Mouse (Mus musculus): ENCODE data around the gene Mrpl41. TPM values are rescaled to one million over a fixed set of nuclear protein-coding genes. Genes with fewer than 3 reads are reported as not detected.
"Not testable (repeated sequence)": the region's sequence is repeated elsewhere in the genome, so short reads cannot be mapped to it uniquely, and the experiment has no call there.

The Mrpl41 gene
- polyA plus RNA-seq, 1 experiment: 137 TPM

DNA sequence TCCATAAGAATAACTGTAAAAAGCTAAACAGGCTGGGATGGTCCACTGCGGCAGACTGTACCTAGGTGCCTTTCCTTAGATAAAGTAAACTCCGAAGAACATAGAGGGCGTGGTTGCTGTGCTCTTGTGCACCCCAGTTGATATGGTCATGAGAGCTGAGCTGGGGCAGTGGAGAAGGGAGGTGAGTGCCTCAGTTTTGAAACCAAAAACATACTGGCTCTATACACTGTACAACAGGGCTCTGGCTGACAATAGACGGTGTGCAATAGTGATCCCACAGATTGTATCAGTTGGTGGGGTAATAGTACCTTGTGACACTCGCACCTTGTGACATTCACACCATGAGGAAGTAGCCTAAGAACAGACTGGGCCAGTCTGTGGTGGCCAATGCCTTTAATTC is 2.1 kb upstream of the Mrpl41 start:
- no peak overlapping the region for H3K27ac ChIP-seq (ENCODE audit: insufficient read depth, low read length)
- H3K4me3 ChIP-seq (ENCODE audit: insufficient read depth, low read length): no peak overlapping the region
- H3K4me1 ChIP-seq (ENCODE audit: control insufficient read depth, insufficient read depth, low read length): no peaks in the 10 kb centered on the region; the same call in 1 of the 2 replicates
- TF ChIP-seq POLR2A (IDR thresholded peaks at IDR 0.05; ENCODE audit: extremely low read depth, insufficient read depth, low read length): no peak
- no peak for TF ChIP-seq CTCF (IDR thresholded peaks at IDR 0.05; ENCODE audit: extremely low read depth, insufficient read depth, low read length)

DNA sequence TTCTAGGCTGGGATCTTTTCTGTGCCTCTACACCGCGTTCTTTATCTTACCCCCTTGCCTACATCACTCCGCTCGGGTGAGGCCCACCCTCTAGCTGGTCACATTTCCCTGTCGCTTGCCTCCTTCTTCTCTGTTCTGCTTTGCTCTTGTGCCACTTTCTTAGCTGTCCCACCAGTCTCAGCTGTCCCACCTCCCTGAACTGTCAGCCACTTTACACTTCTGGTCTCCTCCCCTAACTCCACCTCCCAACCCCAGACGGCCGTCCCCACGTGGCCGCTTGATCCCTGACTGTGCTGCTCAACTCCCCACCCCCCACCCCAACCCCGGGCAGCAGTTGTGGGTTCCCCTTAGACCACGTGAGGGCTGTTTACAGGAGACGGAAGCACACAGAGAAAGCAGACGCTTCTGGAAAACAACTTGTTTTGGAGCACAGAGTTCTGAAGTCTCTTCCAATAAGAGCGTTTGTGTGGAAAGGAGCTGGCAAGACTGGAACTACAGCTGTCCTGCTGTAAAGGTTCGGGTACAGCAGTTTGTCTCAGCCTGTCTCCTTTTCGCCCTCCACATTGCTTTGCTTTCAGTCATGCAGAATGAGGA is 903 bp upstream of the Mrpl41 start, which contains the start of gene Pnpla7:
TSS of gene Pnpla7 (plus strand) at position 330 of the 594 bp plus-strand sequence.
- peak within 1 kb of the TSS; percentile 74 for H3K4me3 ChIP-seq (ENCODE audit: insufficient read depth, low read length)
- no peaks in the 10 kb centered on the region; the same call in 1 of the 2 replicates for H3K4me1 ChIP-seq (ENCODE audit: control insufficient read depth, insufficient read depth, low read length)
- peak within 1 kb of the TSS; percentile 57 for H3K27ac ChIP-seq (ENCODE audit: insufficient read depth, low read length)
- TF ChIP-seq POLR2A (IDR thresholded peaks at IDR 0.05; ENCODE audit: extremely low read depth, insufficient read depth, low read length): peak; percentile 61; the same call in 1 of the 2 replicates
- no peak for TF ChIP-seq CTCF (IDR thresholded peaks at IDR 0.05; ENCODE audit: extremely low read depth, insufficient read depth, low read length)

DNA sequence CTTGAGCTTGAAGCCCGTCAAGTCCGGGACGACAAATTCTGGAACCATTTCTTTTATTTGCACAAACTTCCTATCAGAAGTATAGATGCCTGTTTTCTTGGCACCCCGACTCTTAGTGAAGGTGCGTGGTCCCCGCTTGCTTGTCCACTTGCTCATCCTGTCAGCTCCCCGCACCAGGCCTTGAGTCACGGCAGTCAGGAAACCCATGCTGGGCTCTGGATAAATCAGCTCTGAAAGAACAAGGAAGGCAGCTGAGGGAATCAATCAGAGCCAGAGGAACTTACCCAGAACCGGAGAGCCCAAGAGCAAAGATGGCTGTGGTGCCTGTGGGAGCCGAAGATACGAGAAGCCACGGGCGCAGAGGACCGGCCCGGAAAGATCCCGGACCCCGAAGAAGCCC is 446 bp downstream of the Mrpl41 start:
- Histone ChIP-seq H3K4me3 (ENCODE audit: insufficient read depth, low read length) (peak overlapping the region; percentile 74), H3K27ac (ENCODE audit: insufficient read depth, low read length) (peak overlapping the region; percentile 5; the same call in 1 of the 2 replicates)
- not testable (repeated sequence) for H3K4me1 ChIP-seq (ENCODE audit: control insufficient read depth, insufficient read depth, low read length)

DNA sequence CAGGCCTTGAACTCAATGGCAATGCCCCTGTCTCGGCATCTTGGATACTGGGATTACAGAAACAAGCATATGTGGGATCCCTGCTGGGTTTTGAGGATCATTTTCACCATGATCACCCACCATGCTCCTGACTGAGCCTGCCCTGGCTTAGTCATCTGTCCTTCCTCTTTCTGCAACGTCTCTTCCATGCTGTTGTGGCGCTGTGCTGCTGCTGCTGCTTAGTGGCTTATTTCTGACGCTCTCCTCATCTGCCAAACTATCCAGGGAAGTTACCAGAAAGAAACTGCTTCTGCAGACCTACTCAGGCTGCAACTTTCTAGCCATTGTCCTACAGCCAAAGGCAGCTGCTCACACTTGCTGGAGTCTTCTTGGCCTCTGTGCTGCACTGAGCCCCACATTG is 4.5 kb downstream of the Mrpl41 start:
- no peak for TF ChIP-seq POLR2A (IDR thresholded peaks at IDR 0.05; ENCODE audit: extremely low read depth, insufficient read depth, low read length)
- TF ChIP-seq CTCF (IDR thresholded peaks at IDR 0.05; ENCODE audit: extremely low read depth, insufficient read depth, low read length): no peak
- Histone ChIP-seq H3K27ac (ENCODE audit: insufficient read depth, low read length) (no peak overlapping the region), H3K4me3 (ENCODE audit: insufficient read depth, low read length) (no peak overlapping the region), H3K4me1 (ENCODE audit: control insufficient read depth, insufficient read depth, low read length) (no peaks in the 10 kb centered on the region; the same call in 1 of the 2 replicates)

DNA sequence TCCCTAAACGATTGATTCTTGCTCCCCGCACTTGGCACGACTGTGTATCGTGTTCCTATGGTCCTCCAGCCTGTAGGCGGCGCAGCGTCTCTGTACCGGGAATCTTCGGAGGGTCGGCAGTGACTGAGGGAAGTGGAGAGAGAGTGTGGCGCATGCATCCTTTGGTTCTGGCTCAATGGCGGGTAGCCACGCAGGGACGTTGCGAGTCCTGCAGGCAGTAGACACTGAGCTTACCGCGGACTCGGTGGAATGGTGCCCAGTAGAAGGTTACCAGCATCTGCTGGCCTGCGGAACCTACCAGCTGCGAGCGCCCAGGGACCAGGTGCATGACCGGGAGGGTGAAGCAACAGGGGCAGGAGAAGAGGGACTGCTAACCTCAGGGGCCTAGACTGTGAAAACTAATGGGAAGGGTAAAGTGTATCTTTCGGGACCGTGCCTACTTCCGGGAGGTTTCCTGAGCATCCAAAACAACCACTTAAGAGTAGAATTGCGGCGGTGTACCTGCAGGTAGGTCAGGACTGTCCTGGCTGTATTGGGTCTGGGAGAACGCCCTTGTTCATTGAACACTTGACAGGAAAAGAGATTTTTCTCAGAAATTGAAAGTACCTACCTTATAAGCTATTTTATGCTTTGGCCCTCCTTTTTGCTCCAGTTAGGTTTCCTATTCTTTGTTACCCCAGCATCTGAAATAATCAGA is 12.4 kb downstream of the Mrpl41 start, which contains the start of gene Dph7:
TSS of gene Dph7 (plus strand) at position 97 of the 697 bp plus-strand sequence.
- no peak within 1 kb of the TSS for H3K27ac ChIP-seq (ENCODE audit: insufficient read depth, low read length)
- peak; percentile 97 for TF ChIP-seq POLR2A (IDR thresholded peaks at IDR 0.05; ENCODE audit: extremely low read depth, insufficient read depth, low read length)
- peak; percentile 92 for TF ChIP-seq CTCF (IDR thresholded peaks at IDR 0.05; ENCODE audit: extremely low read depth, insufficient read depth, low read length)
- peaks cover 4% of the 10 kb centered on the region; the same call in 1 of the 2 replicates for H3K4me1 ChIP-seq (ENCODE audit: control insufficient read depth, insufficient read depth, low read length)
- peak within 1 kb of the TSS; percentile 72 for H3K4me3 ChIP-seq (ENCODE audit: insufficient read depth, low read length)

DNA sequence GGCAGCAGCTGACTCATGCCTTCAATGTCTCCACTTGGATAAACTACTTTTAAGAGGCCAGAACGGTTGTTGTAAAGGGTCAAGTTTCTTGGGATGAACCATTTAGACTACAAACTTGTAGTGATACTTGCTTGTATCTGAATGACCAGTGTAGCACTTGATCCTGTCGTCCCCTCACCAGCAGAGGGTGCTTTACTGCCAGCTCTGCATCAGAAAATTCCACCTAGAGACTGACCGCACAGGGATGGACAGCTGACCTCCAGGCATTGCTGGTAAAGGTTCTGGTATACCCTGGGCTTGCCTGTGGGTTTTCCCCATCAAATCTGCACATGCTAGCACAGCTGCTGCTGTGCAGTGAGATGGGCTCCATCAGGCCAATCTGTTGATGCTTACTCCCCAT is 14.0 kb downstream of the Mrpl41 start:
- TF ChIP-seq POLR2A (IDR thresholded peaks at IDR 0.05; ENCODE audit: extremely low read depth, insufficient read depth, low read length) (no peak), CTCF (IDR thresholded peaks at IDR 0.05; ENCODE audit: extremely low read depth, insufficient read depth, low read length) (peak; percentile 54)
- Histone ChIP-seq H3K4me1 (ENCODE audit: control insufficient read depth, insufficient read depth, low read length) (peaks cover 4% of the 10 kb centered on the region; the same call in 1 of the 2 replicates), H3K27ac (ENCODE audit: insufficient read depth, low read length) (no peak overlapping the region), H3K4me3 (ENCODE audit: insufficient read depth, low read length) (no peak overlapping the region)

DNA sequence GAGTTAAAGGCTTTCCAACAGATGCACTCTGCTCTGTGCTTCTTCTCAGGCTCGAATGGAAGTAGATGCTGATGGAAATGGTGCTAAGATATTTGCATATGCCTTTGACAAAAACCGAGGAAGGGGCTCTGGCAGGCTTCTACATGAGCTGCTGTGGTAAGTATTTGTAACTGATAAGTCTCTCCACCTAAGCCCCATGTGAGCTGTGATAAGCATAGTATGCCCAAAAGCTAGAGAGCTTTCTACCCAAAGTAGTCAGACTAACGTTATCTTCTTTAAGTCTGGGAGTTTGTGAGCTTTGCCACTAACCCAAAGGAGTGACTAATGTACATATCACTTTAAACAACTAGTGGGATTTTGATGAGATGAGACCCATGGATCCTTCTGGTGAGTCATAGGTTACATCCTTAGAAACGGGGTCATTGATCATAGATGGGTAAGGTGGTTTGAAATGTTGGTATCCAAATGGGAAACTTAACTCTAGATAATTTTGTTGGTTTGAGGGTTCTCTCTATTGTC is 22.3 kb downstream of the Mrpl41 start:
- H3K27ac ChIP-seq (ENCODE audit: insufficient read depth, low read length): no peak overlapping the region
- H3K4me3 ChIP-seq (ENCODE audit: insufficient read depth, low read length): no peak overlapping the region
- H3K4me1 ChIP-seq (ENCODE audit: control insufficient read depth, insufficient read depth, low read length): 0 out of 2 replicates have a peak, but pooled peaks cover 1% of the 10 kb centered on the region
- TF ChIP-seq POLR2A (IDR thresholded peaks at IDR 0.05; ENCODE audit: extremely low read depth, insufficient read depth, low read length): no peak
- TF ChIP-seq CTCF (IDR thresholded peaks at IDR 0.05; ENCODE audit: extremely low read depth, insufficient read depth, low read length): no peak

DNA sequence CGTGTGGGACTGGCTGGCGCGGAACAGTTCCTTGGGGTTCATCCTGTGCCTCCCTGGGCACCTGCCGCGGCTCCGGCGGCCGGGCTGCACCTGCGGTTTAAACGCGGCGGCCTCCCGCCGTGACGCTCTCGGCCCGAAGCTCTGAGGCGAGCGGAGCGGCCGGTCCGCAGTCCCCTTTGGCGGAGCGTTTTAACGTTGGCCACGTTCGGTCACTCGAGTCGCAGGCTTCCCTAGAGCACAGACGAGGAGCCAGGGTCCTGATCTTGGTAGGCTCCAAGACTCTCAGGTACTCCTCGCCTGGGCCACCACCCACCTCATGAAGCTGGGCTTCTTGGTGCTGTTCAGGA is 24.7 kb downstream of the Mrpl41 start:
- peak overlapping the region; percentile 42 for H3K4me3 ChIP-seq (ENCODE audit: insufficient read depth, low read length)
- H3K4me1 ChIP-seq (ENCODE audit: control insufficient read depth, insufficient read depth, low read length): 0 out of 2 replicates have a peak, but pooled peaks cover 1% of the 10 kb centered on the region
- no peak for TF ChIP-seq CTCF (IDR thresholded peaks at IDR 0.05; ENCODE audit: extremely low read depth, insufficient read depth, low read length)
- no peak for TF ChIP-seq POLR2A (IDR thresholded peaks at IDR 0.05; ENCODE audit: extremely low read depth, insufficient read depth, low read length)
- H3K27ac ChIP-seq (ENCODE audit: insufficient read depth, low read length): no peak overlapping the region

DNA sequence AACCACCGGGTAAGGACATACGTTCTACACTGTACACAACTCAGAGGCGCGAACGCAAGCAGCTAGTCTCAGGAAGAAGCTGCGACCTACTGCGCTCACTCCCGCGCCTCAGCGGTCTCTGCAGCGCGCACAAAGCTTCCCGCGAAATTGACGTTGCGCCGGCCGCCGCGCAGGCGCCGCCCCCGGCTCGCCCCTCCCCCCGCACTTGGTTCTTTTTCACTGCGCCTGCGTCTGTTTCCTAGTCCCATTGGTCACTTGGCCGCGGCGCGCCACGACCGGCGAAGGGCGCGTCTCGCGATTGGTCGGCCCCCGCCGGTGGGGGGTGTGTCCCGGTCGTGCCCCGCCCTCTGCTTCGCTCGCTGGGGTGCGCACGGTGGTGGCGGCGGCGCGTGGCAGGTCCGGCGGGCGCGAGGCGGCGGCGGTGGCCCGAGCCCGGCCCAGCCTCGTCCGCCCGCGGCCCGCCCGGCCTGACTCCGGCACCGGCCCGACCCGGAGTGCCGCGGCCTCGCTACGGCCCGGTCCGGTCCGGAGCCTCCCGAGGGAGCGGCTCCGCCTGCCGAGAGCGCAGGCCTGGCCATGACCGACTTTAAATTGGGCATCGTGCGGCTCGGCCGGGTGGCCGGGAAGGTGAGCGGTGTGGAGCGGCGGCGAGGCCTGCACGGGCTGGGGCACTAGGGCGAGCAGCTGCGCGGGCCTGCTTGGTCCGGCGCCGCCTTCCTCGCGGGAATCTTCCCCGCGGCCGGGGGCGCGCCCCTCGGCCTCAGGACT is 25.3 kb downstream of the Mrpl41 start, which contains the start of gene Zmynd19:
TSS of gene Zmynd19 (plus strand) at position 372 of the 768 bp plus-strand sequence.
- H3K4me1 ChIP-seq (ENCODE audit: control insufficient read depth, insufficient read depth, low read length): 0 out of 2 replicates have a peak, but pooled peaks cover 1% of the 10 kb centered on the region
- peak within 1 kb of the TSS; percentile 42 for H3K4me3 ChIP-seq (ENCODE audit: insufficient read depth, low read length)
- TF ChIP-seq CTCF (IDR thresholded peaks at IDR 0.05; ENCODE audit: extremely low read depth, insufficient read depth, low read length): no peak
- TF ChIP-seq POLR2A (IDR thresholded peaks at IDR 0.05; ENCODE audit: extremely low read depth, insufficient read depth, low read length): no peak
- no peak within 1 kb of the TSS for H3K27ac ChIP-seq (ENCODE audit: insufficient read depth, low read length)
